Mouse (Mus musculus) retina, embryonic 14.5 days (tissue): ENCODE results near the gene Slc16a5.

Experiments used
- DNase-seq: peaks from one replicate; pipeline ENCODE4 v3.0.0-alpha.2; 2015; ENCODE audit warnings: low spot score

The Slc16a5 gene

GRCm38 (mm10) chr11:115462243-115462891, at the start of gene Slc16a5:
TSS of gene Slc16a5 (plus strand) at chr11:115462474.
- DNase-seq, result no peak

GRCm38 (mm10) chr11:115419531-115420237, 42.6 kb upstream of the Slc16a5 start, which contains the start of the genes Atp5h and Kctd2:
TSS of gene Atp5h (minus strand) at chr11:115419962.
TSS of gene Kctd2 (plus strand) at chr11:115420128.
- peak; percentile 97 for DNase-seq

- peak; percentile 52 for DNase-seq
Observed at GRCm38 (mm10) chr11:115420336-115421190, 41.7 kb upstream of the Slc16a5 start.

GRCm38 (mm10) chr11:115421328-115421727, 40.9 kb upstream of the Slc16a5 start:
- DNase-seq, result no peak

- DNase-seq, result no peak
Observed at GRCm38 (mm10) chr11:115421972-115422371, 40.3 kb upstream of the Slc16a5 start.

DNA sequence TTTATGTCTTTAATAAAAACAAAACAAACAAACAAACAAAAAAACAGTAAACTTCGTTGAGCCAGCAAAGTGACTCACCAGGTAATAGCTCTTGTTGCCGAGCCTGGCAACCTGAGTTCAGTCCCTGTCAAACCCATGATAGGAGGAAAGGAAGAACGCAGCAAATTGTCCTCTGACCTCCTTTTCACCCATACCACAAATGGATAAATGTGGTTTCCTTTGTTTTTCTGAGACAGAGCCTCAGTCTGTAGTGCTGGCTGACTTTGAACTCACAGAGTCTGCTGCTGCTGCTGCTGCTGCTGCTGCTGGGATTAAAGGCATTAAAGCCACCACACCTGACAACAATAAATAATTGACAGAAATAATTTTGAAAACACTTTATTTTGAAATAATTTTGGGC, 39.2 kb upstream of the Slc16a5 start:
- no peak for DNase-seq

DNA sequence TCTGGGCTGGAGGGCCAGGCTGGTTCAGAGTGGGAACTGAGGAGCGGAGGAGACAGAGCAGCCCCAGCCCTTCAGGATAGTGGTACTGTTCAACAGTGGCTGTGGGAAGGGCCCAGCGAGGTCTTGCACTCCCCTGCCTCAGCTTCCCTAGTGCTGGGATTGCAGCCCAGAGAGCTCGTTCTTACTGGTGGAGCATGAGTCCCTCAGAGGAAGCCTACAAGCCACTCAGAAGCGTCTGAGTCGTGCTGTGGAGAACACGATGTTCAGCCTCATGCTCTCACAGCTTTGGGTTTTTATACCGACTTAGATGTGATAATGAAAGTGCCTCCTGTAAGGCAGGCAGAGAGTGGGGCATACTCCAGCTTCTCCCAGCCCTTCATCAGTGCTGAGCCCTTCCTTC, 37.6 kb upstream of the Slc16a5 start:
- no peak for DNase-seq

GRCm38 (mm10) chr11:115425671-115426070, 36.6 kb upstream of the Slc16a5 start:
- DNase-seq, result no peak

GRCm38 (mm10) chr11:115427482-115428331, 34.6 kb upstream of the Slc16a5 start:
- peak; percentile 93 for DNase-seq

DNA sequence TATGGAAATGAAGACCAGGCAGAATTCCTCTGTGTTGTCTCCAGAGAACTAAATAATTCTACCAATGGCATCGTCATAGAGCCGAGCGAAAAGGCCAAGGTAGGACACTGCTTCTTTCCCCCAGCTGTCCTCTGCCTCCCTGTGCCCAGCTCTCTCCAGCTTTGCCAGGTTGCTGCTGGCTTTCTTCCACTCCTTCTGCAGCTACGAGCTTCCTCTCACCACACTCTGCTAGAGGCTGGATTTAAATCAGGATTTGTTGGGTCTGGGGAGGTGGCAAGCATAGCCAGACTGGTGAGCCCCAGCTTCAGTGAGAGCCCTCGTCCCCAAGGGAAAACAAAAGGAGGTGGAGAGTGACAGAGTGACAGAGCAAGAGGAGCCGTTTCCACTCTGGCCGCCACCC, 33.0 kb upstream of the Slc16a5 start:
- DNase-seq, result no peak

DNA sequence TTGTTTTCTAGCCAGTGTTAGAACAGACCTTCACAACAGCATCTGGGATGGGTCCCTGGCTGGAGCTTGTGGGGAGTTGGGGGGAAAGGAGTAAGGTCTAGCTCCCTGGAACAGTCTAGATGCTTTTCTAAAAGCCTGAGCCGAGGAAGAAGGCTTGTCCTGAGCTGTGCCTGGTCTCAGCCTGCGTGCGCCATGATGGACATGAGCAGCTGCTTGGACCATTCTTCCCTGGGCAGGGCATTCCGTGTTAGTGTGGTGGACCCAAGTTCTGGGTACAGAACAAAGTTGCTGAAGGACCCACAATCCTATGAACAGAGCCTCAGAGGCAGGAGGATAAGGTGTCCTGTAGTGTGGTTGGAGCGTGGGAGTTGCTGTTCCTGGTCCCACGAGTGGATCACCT, 31.7 kb upstream of the Slc16a5 start:
- no peak for DNase-seq

- DNase-seq, result no peak
Observed at GRCm38 (mm10) chr11:115432814-115433213, 29.5 kb upstream of the Slc16a5 start.

GRCm38 (mm10) chr11:115433342-115433741, 28.9 kb upstream of the Slc16a5 start:
- DNase-seq, result no peak

- peak; percentile 53 for DNase-seq
Observed at GRCm38 (mm10) chr11:115435596-115436337, 26.5 kb upstream of the Slc16a5 start.

DNA sequence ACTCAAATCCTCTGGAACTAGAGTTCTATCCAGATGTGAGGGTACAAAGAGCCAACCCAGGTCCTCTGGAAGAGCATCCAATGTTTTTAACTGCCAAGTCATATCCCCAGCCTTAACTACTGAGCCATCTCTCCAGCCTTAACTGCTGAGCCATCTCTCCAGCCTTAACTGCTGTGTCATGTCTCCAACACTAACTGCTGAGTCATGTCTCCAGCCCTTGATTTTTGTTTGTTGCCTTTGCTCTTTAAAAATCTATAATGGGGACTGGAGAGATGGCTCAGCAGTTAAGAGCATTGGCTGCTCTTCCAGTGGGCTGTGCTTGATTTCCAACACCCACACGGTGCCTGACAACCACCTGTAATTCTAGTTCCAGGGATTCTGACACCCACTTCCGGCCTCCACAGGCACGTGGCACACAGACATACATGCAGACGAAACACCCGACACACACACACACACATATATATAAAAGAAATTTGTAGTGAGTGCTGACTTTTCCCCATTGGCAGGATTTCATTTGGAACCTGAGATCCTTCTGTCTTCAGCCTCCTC, 24.6 kb upstream of the Slc16a5 start:
- no peak for DNase-seq

DNA sequence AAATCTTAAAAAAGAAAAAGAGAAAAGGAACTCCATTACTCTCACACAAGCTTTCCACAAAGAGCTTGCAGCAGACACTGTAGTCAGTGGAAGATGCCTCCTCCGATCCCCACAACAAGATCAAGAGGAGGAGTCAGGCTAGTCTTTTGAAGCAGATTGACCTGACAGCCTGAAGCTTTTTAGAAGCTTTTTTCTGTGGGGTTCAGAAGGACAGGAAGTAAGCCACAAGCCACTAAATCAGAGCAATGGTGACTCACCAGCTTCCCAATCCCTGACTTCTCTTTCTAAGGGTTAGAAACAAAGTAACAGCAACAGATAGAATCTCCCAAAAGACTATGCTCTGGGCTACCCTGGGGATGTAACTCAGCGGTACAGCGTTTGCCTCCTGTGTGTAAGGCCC, 22.9 kb upstream of the Slc16a5 start:
- no peak for DNase-seq

- no peak for DNase-seq
Observed at GRCm38 (mm10) chr11:115439906-115440595, 22.2 kb upstream of the Slc16a5 start, which contains the start of gene Trim80. TSS of gene Trim80 (plus strand) at chr11:115440545.

GRCm38 (mm10) chr11:115441417-115441816, 20.9 kb upstream of the Slc16a5 start:
- no peak for DNase-seq

DNA sequence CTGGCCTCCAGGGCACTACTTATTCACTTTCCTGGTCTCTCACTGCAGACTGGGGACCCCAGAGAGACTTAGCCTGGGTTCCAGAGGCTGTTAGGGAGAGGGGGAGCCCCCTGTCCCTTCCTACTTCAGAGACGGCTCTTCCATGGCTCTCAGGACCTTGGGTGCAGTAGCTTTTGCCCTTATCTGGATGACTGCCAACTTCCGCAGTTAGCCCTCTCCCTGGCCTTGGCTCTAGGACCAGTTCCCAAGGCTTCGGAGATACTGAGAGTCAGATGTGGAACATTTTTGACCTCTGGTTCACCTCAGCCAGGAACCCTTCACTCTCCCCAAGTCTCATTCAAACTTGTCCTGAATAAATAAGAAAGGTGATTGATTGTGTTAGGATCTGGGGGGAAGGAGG, 15.4 kb upstream of the Slc16a5 start:
- no peak for DNase-seq

GRCm38 (mm10) chr11:115447321-115447885, 14.9 kb upstream of the Slc16a5 start:
- DNase-seq, result no peak
